Mouse (Mus musculus) MEL (cell line): ENCODE data around the gene Scamp2. TPM values are rescaled to one million over a fixed set of nuclear protein-coding genes. Genes with fewer than 3 reads are reported as not detected.

ENCODE experiments used
- DNase-seq: peaks from one replicate; pipeline ENCODE4 v3.0.0; 2011; ENCODE audit warnings: low read depth, low spot score
- H3K27ac ChIP-seq: 2 replicates; pipeline ENCODE4 v1.5.1; 2012; ENCODE audit warnings: low read depth, mild to moderate bottlenecking, control low read depth, low read length, moderate library complexity; ENCODE audit not compliant: control insufficient read depth
- H3K27me3 ChIP-seq, 2 experiments: fragments of 150-350 bp in 1 of 2; sonication (generic) in 1 of 2; 2 replicates each; pipeline ENCODE4 v1.6.1; 2012; ENCODE audit warnings: low read length in 2 of 2, mild to moderate bottlenecking in 2 of 2, improper control_type of control experiment in 1 of 2, moderate library complexity in 1 of 2; ENCODE audit not compliant: insufficient read depth in 2 of 2, control insufficient read depth in 1 of 2
- H3K36me3 ChIP-seq, 2 experiments: 2 replicates each; pipeline ENCODE4 v1.6.1; 2012 to 2014; ENCODE audit warnings: low read length in 2 of 2, improper control_type of control experiment in 1 of 2, inconsistent platforms in 1 of 2, mild to moderate bottlenecking in 1 of 2; ENCODE audit not compliant: insufficient read depth in 2 of 2, control insufficient read depth in 1 of 2
- H3K4me1 ChIP-seq, 2 experiments: fragments of 150-350 bp in 1 of 2; sonication (generic) in 1 of 2; 2 replicates each; pipeline ENCODE4 v1.6.1; 2012; ENCODE audit warnings: low read length in 2 of 2, improper control_type of control experiment in 1 of 2, mild to moderate bottlenecking in 1 of 2; ENCODE audit not compliant: insufficient read depth in 2 of 2, control insufficient read depth in 1 of 2
- H3K4me3 ChIP-seq, 2 experiments: fragments of 150-350 bp in 1 of 2; sonication (generic) in 1 of 2; 2 replicates each; pipeline ENCODE4 v1.5.1; 2012; ENCODE audit warnings: low read depth in 2 of 2, low read length in 2 of 2, mild to moderate bottlenecking in 2 of 2, moderate library complexity in 2 of 2, control low read depth in 1 of 2, improper control_type of control experiment in 1 of 2; ENCODE audit not compliant: control insufficient read depth in 1 of 2, insufficient read depth in 1 of 2
- H3K79me2 ChIP-seq: 2 replicates; pipeline ENCODE4 v1.6.1; 2012; ENCODE audit warnings: mild to moderate bottlenecking, low read length, moderate library complexity; ENCODE audit not compliant: control insufficient read depth, poor library complexity, insufficient read depth
- H3K9ac ChIP-seq: 2 replicates; pipeline ENCODE4 v1.6.1; 2012; ENCODE audit warnings: low read depth, mild to moderate bottlenecking, control low read depth, low read length, moderate library complexity; ENCODE audit not compliant: control insufficient read depth, poor library complexity, severe bottlenecking
- H3K9me3 ChIP-seq: fragments of 150-350 bp; sonication (generic); replicated peaks from 2 replicates; pipeline ENCODE4 v1.6.1; 2012; ENCODE audit warnings: mild to moderate bottlenecking, low read length, improper control_type of control experiment, moderate library complexity; ENCODE audit not compliant: insufficient read depth
- CHD1 ChIP-seq: IDR thresholded peaks from 2 replicates; pipeline ENCODE4 v1.6.1; 2012; ENCODE audit warnings: low read depth, mild to moderate bottlenecking, inconsistent platforms, low read length, improper control_type of control experiment
- CHD2 ChIP-seq: IDR thresholded peaks from 2 replicates; pipeline ENCODE4 v1.6.1; 2011; ENCODE audit warnings: low read length, improper control_type of control experiment
- CTCF ChIP-seq, 3 experiments: IDR thresholded peaks in 2 of 3; conservative IDR thresholded peaks in 1 of 3; 2 replicates each; pipeline ENCODE4 v1.5.1; 2011 to 2012; ENCODE audit warnings: low read length in 3 of 3, low read depth in 2 of 3, mild to moderate bottlenecking in 2 of 3, improper control_type of control experiment in 1 of 3, inconsistent platforms in 1 of 3, mixed read lengths in 1 of 3, moderate library complexity in 1 of 3; ENCODE audit not compliant: control insufficient read depth in 1 of 3, insufficient read depth in 1 of 3, poor library complexity in 1 of 3, severe bottlenecking in 1 of 3
- E2F4 ChIP-seq: IDR thresholded peaks from 2 replicates; pipeline ENCODE4 v1.6.1; 2011; ENCODE audit warnings: low read depth, low read length, improper control_type of control experiment, borderline replicate concordance
- EP300 ChIP-seq, 2 experiments: IDR thresholded peaks; 2 replicates each; pipeline ENCODE4 v1.6.1; 2011; ENCODE audit warnings: improper control_type of control experiment in 2 of 2, low read length in 2 of 2, low read depth in 1 of 2, mild to moderate bottlenecking in 1 of 2
- HCFC1 ChIP-seq: IDR thresholded peaks from 2 replicates; pipeline ENCODE4 v1.6.1; 2012; ENCODE audit warnings: low read depth, mild to moderate bottlenecking, inconsistent platforms, low read length, improper control_type of control experiment, moderate library complexity
- MEF2A ChIP-seq: IDR thresholded peaks from 2 replicates; pipeline ENCODE4 v1.6.1; 2014; ENCODE audit warnings: low read depth, mild to moderate bottlenecking, inconsistent platforms, low read length, improper control_type of control experiment; ENCODE audit not compliant: poor library complexity, insufficient replicate concordance, severe bottlenecking; ENCODE audit errors: extremely low read depth
- MXI1 ChIP-seq: IDR thresholded peaks from 2 replicates; pipeline ENCODE4 v1.6.1; 2011; ENCODE audit warnings: mild to moderate bottlenecking, low read depth, low read length, improper control_type of control experiment
- MYB ChIP-seq: IDR thresholded peaks from 2 replicates; pipeline ENCODE4 v1.6.1; 2011; ENCODE audit warnings: mild to moderate bottlenecking, low read depth, low read length, improper control_type of control experiment
- MYC ChIP-seq: IDR thresholded peaks from 2 replicates; pipeline ENCODE4 v1.6.1; 2011; ENCODE audit warnings: low read depth, mild to moderate bottlenecking, low read length, improper control_type of control experiment, moderate library complexity
- NELFE ChIP-seq: IDR thresholded peaks from 2 replicates; pipeline ENCODE4 v1.6.1; 2011; ENCODE audit warnings: low read depth, low read length, improper control_type of control experiment
- POLR2AphosphoS2 ChIP-seq: IDR thresholded peaks from 2 replicates; pipeline ENCODE4 v1.6.1; 2011; ENCODE audit warnings: low read length, improper control_type of control experiment
- RAD21 ChIP-seq: IDR thresholded peaks from 2 replicates; pipeline ENCODE4 v1.6.1; 2011; ENCODE audit warnings: mild to moderate bottlenecking, low read depth, low read length, improper control_type of control experiment
- RCOR1 ChIP-seq: IDR thresholded peaks from 2 replicates; pipeline ENCODE4 v1.6.1; 2012; ENCODE audit warnings: low read depth, mild to moderate bottlenecking, inconsistent platforms, low read length, improper control_type of control experiment
- TAL1 ChIP-seq: IDR thresholded peaks from 2 replicates; pipeline ENCODE4 v1.6.1; 2012; ENCODE audit warnings: mild to moderate bottlenecking, inconsistent platforms, low read length, moderate library complexity, mixed read lengths
- TBP ChIP-seq: IDR thresholded peaks from 2 replicates; pipeline ENCODE4 v1.8.0; 2011; ENCODE audit warnings: low read depth, low read length, improper control_type of control experiment
- UBTF ChIP-seq: IDR thresholded peaks from 2 replicates; pipeline ENCODE4 v1.6.1; 2012; ENCODE audit warnings: low read depth, mild to moderate bottlenecking, inconsistent platforms, low read length, improper control_type of control experiment, moderate library complexity, borderline replicate concordance; ENCODE audit not compliant: insufficient read depth
- USF1 ChIP-seq: IDR thresholded peaks from 2 replicates; pipeline ENCODE4 v1.6.1; 2014; ENCODE audit warnings: low read depth, mild to moderate bottlenecking, inconsistent platforms, low read length, improper control_type of control experiment, moderate library complexity
- USF2 ChIP-seq, 2 experiments: IDR thresholded peaks; 2 replicates each; pipeline ENCODE4 v1.6.1; 2011 to 2012; ENCODE audit warnings: improper control_type of control experiment in 2 of 2, low read length in 2 of 2, borderline replicate concordance in 1 of 2, inconsistent platforms in 1 of 2, low read depth in 1 of 2, mild to moderate bottlenecking in 1 of 2; ENCODE audit not compliant: insufficient read depth in 1 of 2
- ZKSCAN1 ChIP-seq: IDR thresholded peaks from 2 replicates; pipeline ENCODE4 v1.6.1; 2012; ENCODE audit warnings: low read depth, mild to moderate bottlenecking, inconsistent platforms, low read length, improper control_type of control experiment, moderate library complexity
- ZMIZ1 ChIP-seq: IDR thresholded peaks from 2 replicates; pipeline ENCODE4 v1.6.1; 2012; ENCODE audit warnings: low read depth, mild to moderate bottlenecking, inconsistent platforms, low read length, improper control_type of control experiment, moderate library complexity
- ZNF384 ChIP-seq: IDR thresholded peaks from 2 replicates; pipeline ENCODE4 v1.6.1; 2012; ENCODE audit warnings: low read depth, mild to moderate bottlenecking, inconsistent platforms, low read length, improper control_type of control experiment
- polyA plus RNA-seq, 2 experiments: library from polyadenylated mRNA; stranded (reverse) in 1 of 2; unstranded in 1 of 2; fragments of >175 nt in 1 of 2; fragments of >200 nt in 1 of 2; gene quantifications; 2 replicates each; pipeline versions ENCODE4 v1.2.1 to v1.2.4; 2012; ENCODE audit warnings: low replicate concordance in 2 of 2, low read depth in 1 of 2; ENCODE audit not compliant: insufficient read length in 2 of 2, insufficient read depth in 1 of 2, missing spikeins in 1 of 2
- total RNA-seq: library from RNA; depleted of rRNA; stranded (reverse); fragments of 300-350 nt; gene quantifications from 2 replicates; pipeline ENCODE4 v1.2.3, GENCODE M21; 2012

Gene Scamp2
- total and polyA plus RNA-seq, 3 experiments, result 35.4 to 51.4 TPM; not detected in 1

GRCm38 (mm10) chr9:57627191-57627590 lies 66.4 kb downstream of the Scamp2 start:
- peaks cover 0 to 6% of the 10 kb centered on the region in 2 experiments; a peak in 1 of 4 replicates for H3K36me3 ChIP-seq
- no peak for TF ChIP-seq ZNF384
- no peak for TF ChIP-seq E2F4
- TF ChIP-seq POLR2AphosphoS2, result no peak
- TF ChIP-seq RAD21, result no peak
- TF ChIP-seq USF1, result no peak
- TF ChIP-seq HCFC1, result no peak
- no peak for TF ChIP-seq CHD2
- TF ChIP-seq TBP, result no peak
- no peak for TF ChIP-seq MEF2A
- no peak for TF ChIP-seq ZKSCAN1
- TF ChIP-seq CHD1, result no peak
- no peak for TF ChIP-seq TAL1
- TF ChIP-seq UBTF, result no peak
- no peak for TF ChIP-seq MYC
- no peak for TF ChIP-seq RCOR1
- TF ChIP-seq NELFE, result no peak
- TF ChIP-seq ZMIZ1, result no peak
- TF ChIP-seq MXI1, result no peak
- TF ChIP-seq, all 39 proteins: peak for 0
- H3K27ac ChIP-seq, result no peak overlapping the region
- H3K27me3 ChIP-seq, result no peaks in the 10 kb centered on the region
- H3K4me3 ChIP-seq, result no peak overlapping the region
- H3K79me2 ChIP-seq, result peaks cover 5% of the 10 kb centered on the region; the same call in 1 of the 2 replicates
- no peak for DNase-seq
- H3K9ac ChIP-seq, result no peak overlapping the region
- H3K9me3 ChIP-seq, result no peaks in the 10 kb centered on the region
- 0 out of 4 replicates have a peak, but pooled peaks cover 0 to 3% of the 10 kb centered on the region in 2 experiments for H3K4me1 ChIP-seq

- Histone ChIP-seq H3K9ac (no peak overlapping the region), H3K36me3 (peaks cover 0 to 6% of the 10 kb centered on the region in 2 experiments; a peak in 1 of 4 replicates)
- DNase-seq, result no peak
These were observed 67.1 kb downstream of the Scamp2 start for GRCm38 (mm10) chr9:57627892-57628291.

More at GRCm38 (mm10) chr9:57627892-57628291, 67.1 kb downstream of the Scamp2 start:
- Histone ChIP-seq H3K27ac (no peak overlapping the region), H3K9me3 (no peaks in the 10 kb centered on the region), H3K4me3 (no peak overlapping the region), H3K27me3 (no peaks in the 10 kb centered on the region), H3K79me2 (peaks cover 6% of the 10 kb centered on the region), H3K4me1 (0 out of 4 replicates have a peak, but pooled peaks cover 0 to 3% of the 10 kb centered on the region in 2 experiments)
- TF ChIP-seq MYB (no peak), USF2 (IDR thresholded peaks at IDR 0.05; ENCODE audit: borderline replicate concordance in 1 of 2, insufficient read depth in 1 of 2, low read depth in 1 of 2, low read length in 2 of 2) (no peak), MYC (no peak), CTCF (IDR thresholded peaks at IDR 0.05 in 2 of 3, conservative IDR thresholded peaks at IDR 0.05 in 1 of 3; ENCODE audit: control insufficient read depth in 1 of 3, insufficient read depth in 1 of 3, low read depth in 2 of 3, low read length in 3 of 3, poor library complexity in 1 of 3, severe bottlenecking in 1 of 3) (no peak), EP300 (IDR thresholded peaks at IDR 0.05; ENCODE audit: low read depth in 1 of 2, low read length in 2 of 2) (no peak)
